Comparison of ENCODE assay signal across 27 mouse cellular contexts in genomic region chr7:96582752-96583151, GRCm38 (mm10).
DNase-seq lines count a peak whose midpoint lies in the region; ATAC-seq lines count a peak whose summit lies in the region.
"Had no signal": no experiment of that assay in that cellular context is flagged by ENCODE, and none has a peak within 500 bp of the region (broad histone marks: within the 10 kb centered on the region; RNA-seq: fewer than 3 reads in every experiment).

No protein-coding gene starts in this region.

- no peak for DNase-seq in forebrain, embryonic 10.5 days (ENCODE audit: extremely low spot score, low spot score)
- DNase-seq in neural tube, embryonic 11.5 days (ENCODE audit: low spot score), result peak; percentile 35
- DNase-seq in embryo, embryonic 10.5 days (ENCODE audit: low spot score), result peak; percentile 42
- DNase-seq in cerebellum, adult 11 months, result no peak
- DNase-seq in lung, postnatal 4 days, result no peak
- DNase-seq: adrenal gland, postnatal 14 days; cerebellum, adult 2 months; cerebellum, postnatal 14 days; heart, postnatal 10 days; kidney, adult 9 months; kidney, postnatal 10 days; lung, embryonic 14.5 days; retina, postnatal 1 day; thymus, postnatal 4 days had no signal

- H3K27me3 ChIP-seq in forebrain, embryonic 16.5 days (replicated peaks; ENCODE audit: control insufficient read depth, insufficient read depth, low read length), result no peaks in the 10 kb centered on the region
- H3K27me3 ChIP-seq in forebrain, embryonic 10.5 days (ENCODE audit: poor library complexity, severe bottlenecking), result no peaks in the 10 kb centered on the region
- no peaks in the 10 kb centered on the region for H3K27me3 ChIP-seq in neural tube, embryonic 11.5 days (ENCODE audit: control insufficient read depth, insufficient read depth, low read length)
- no peaks in the 10 kb centered on the region for H3K27me3 ChIP-seq in neural tube, embryonic 15.5 days (replicated peaks)
- H3K27me3 ChIP-seq: embryonic facial prominence, embryonic 15.5 days; forebrain, embryonic 15.5 days; limb, embryonic 12.5 days; liver, embryonic 15.5 days; neural tube, embryonic 12.5 days had no signal

- H3K36me3 ChIP-seq in forebrain, embryonic 16.5 days (ENCODE audit: control insufficient read depth, insufficient read depth), result no peaks in the 10 kb centered on the region
- H3K36me3 ChIP-seq in forebrain, embryonic 10.5 days (replicated peaks), result no peaks in the 10 kb centered on the region
- no peaks in the 10 kb centered on the region for H3K36me3 ChIP-seq in neural tube, embryonic 11.5 days (ENCODE audit: control insufficient read depth, insufficient read depth, low read length)
- no peaks in the 10 kb centered on the region for H3K36me3 ChIP-seq in neural tube, embryonic 15.5 days
- H3K36me3 ChIP-seq: embryonic facial prominence, embryonic 15.5 days; forebrain, embryonic 15.5 days; heart, embryonic 13.5 days; limb, embryonic 12.5 days; liver, embryonic 15.5 days; neural tube, embryonic 12.5 days had no signal

- ATAC-seq in forebrain, embryonic 16.5 days, result peak; percentile 18; the same call in 1 of the 2 replicates
- no peak for ATAC-seq in neural tube, embryonic 11.5 days (ENCODE audit: insufficient read depth, low FRiP score, low TSS enrichment)
- ATAC-seq in neural tube, embryonic 15.5 days (ENCODE audit: low FRiP score), result no peak
- ATAC-seq: CD4-positive, CD25-positive, alpha-beta regulatory T cell, adult 4 months; forebrain, embryonic 15.5 days; intestine, postnatal 0 days; midbrain, embryonic 16.5 days had no signal

- H3K27ac ChIP-seq in forebrain, embryonic 16.5 days (ENCODE audit: low read length), result no peak overlapping the region
- H3K27ac ChIP-seq in forebrain, embryonic 10.5 days, result no peak overlapping the region
- no peak overlapping the region for H3K27ac ChIP-seq in neural tube, embryonic 11.5 days (ENCODE audit: low read depth, low read length)
- H3K27ac ChIP-seq in neural tube, embryonic 15.5 days (replicated peaks), result no peak overlapping the region
- H3K27ac ChIP-seq: embryonic facial prominence, embryonic 15.5 days; forebrain, embryonic 15.5 days; heart, embryonic 13.5 days; hindbrain, embryonic 14.5 days; limb, embryonic 12.5 days; liver, embryonic 15.5 days; neural tube, embryonic 12.5 days had no signal

- no peaks in the 10 kb centered on the region for H3K4me1 ChIP-seq in forebrain, embryonic 16.5 days (replicated peaks; ENCODE audit: control insufficient read depth, insufficient read depth, low read length)
- peaks cover 9% of the 10 kb centered on the region for H3K4me1 ChIP-seq in forebrain, embryonic 10.5 days
- no peaks in the 10 kb centered on the region for H3K4me1 ChIP-seq in neural tube, embryonic 11.5 days (ENCODE audit: control insufficient read depth, insufficient read depth, low read length)
- peaks cover 2% of the 10 kb centered on the region; the same call in 1 of the 2 replicates for H3K4me1 ChIP-seq in neural tube, embryonic 15.5 days
- H3K4me1 ChIP-seq: forebrain, embryonic 15.5 days; liver, embryonic 15.5 days; neural tube, embryonic 12.5 days had no signal

- no peak overlapping the region for H3K9ac ChIP-seq in forebrain, embryonic 16.5 days (replicated peaks; ENCODE audit: low read depth, low read length)
- no peak overlapping the region for H3K9ac ChIP-seq in neural tube, embryonic 11.5 days (ENCODE audit: low read length)
- no peak overlapping the region for H3K9ac ChIP-seq in neural tube, embryonic 15.5 days (replicated peaks)
- H3K9ac ChIP-seq: embryonic facial prominence, embryonic 15.5 days; forebrain, embryonic 15.5 days; heart, embryonic 13.5 days; hindbrain, embryonic 14.5 days; limb, embryonic 12.5 days; liver, embryonic 15.5 days; lung, embryonic 14.5 days; neural tube, embryonic 12.5 days had no signal

- no peaks in the 10 kb centered on the region for H3K9me3 ChIP-seq in forebrain, embryonic 16.5 days (ENCODE audit: control insufficient read depth, low read length)
- no peaks in the 10 kb centered on the region for H3K9me3 ChIP-seq in forebrain, embryonic 10.5 days
- no peaks in the 10 kb centered on the region for H3K9me3 ChIP-seq in neural tube, embryonic 11.5 days (ENCODE audit: control insufficient read depth, low read length)
- no peaks in the 10 kb centered on the region for H3K9me3 ChIP-seq in neural tube, embryonic 15.5 days (replicated peaks)
- H3K9me3 ChIP-seq: embryonic facial prominence, embryonic 15.5 days; forebrain, embryonic 15.5 days; heart, embryonic 13.5 days; limb, embryonic 12.5 days; liver, embryonic 15.5 days; neural tube, embryonic 12.5 days had no signal

- H3K4me2 ChIP-seq in forebrain, embryonic 16.5 days (ENCODE audit: low read length), result no peak overlapping the region
- H3K4me2 ChIP-seq in neural tube, embryonic 11.5 days (ENCODE audit: low read depth), result no peak overlapping the region
- no peak overlapping the region for H3K4me2 ChIP-seq in neural tube, embryonic 15.5 days
- H3K4me2 ChIP-seq: embryonic facial prominence, embryonic 15.5 days; forebrain, embryonic 15.5 days; heart, embryonic 13.5 days; hindbrain, embryonic 14.5 days; limb, embryonic 12.5 days; liver, embryonic 15.5 days; lung, embryonic 14.5 days; midbrain, embryonic 11.5 days; neural tube, embryonic 12.5 days had no signal

- no peak overlapping the region for H3K4me3 ChIP-seq in forebrain, embryonic 16.5 days (replicated peaks; ENCODE audit: low read length)
- no peak overlapping the region for H3K4me3 ChIP-seq in forebrain, embryonic 10.5 days
- no peak overlapping the region for H3K4me3 ChIP-seq in neural tube, embryonic 11.5 days (ENCODE audit: low read depth, low read length)
- no peak overlapping the region for H3K4me3 ChIP-seq in neural tube, embryonic 15.5 days (replicated peaks)
- H3K4me3 ChIP-seq: embryonic facial prominence, embryonic 15.5 days; forebrain, embryonic 15.5 days; heart, embryonic 13.5 days; limb, embryonic 12.5 days; liver, embryonic 15.5 days; neural tube, embryonic 12.5 days had no signal

- WGBS in forebrain, embryonic 16.5 days, result 23% methylated on average over 6 of the region's 6 CpGs
- WGBS in forebrain, embryonic 10.5 days, result 68% methylated on average over 6 of the region's 6 CpGs
- 22% methylated on average over 6 of the region's 6 CpGs for WGBS in neural tube, embryonic 11.5 days
- WGBS in neural tube, embryonic 15.5 days, result 17% methylated on average over 6 of the region's 6 CpGs

Comparison
In these comparisons a context has a peak if more than half of its experiments do, and no peak if none do; other contexts are left out.
1. DNase-seq: peak in neural tube, embryonic 11.5 days (single experiment) and embryo, embryonic 10.5 days (single experiment); none in forebrain, embryonic 10.5 days (single experiment), cerebellum, adult 11 months (single experiment) and lung, postnatal 4 days (0 of 2).